Comparison of ENCODE assay signal across 8 mouse cellular contexts in the genomic region with DNA sequence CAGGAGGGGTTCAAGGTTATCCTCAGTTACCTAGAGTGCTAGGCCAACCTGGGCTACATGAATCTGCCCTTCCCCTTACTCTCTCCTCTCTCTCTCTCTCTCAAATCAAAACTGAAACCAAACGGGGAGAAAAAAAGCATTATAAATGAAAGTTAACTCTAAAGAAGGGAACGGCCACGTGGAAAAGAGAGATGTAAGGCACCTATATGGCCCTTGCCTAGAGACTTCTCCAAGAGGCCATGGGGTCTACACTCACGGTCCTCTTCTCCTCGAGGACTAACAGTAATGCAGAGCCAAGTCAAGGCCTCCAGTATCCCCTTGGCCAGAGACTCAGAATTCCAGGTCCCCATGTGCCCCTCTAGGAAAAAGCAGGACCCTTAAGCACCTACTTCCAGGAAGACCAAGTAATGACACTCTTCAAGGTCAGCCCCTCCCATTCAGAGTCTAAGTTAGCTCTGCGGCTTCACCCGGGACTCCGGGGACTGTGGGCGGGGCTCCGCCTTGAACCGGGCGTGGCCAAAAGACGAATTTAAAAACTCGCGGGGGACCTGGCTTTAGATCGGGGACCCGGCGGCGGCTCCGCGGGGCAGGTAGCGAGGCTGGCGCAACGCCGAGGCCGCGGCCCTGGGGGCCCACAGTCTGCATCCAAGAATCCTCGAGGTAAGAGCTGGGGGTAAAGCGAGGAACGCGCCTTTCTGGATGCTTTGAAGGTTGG. TPM values are rescaled to one million over a fixed set of nuclear protein-coding genes. Genes with fewer than 3 reads are reported as not detected.
DNase-seq lines count a peak whose midpoint lies in the region; ATAC-seq and TF ChIP-seq lines count a peak whose summit lies in the region.

A gene (plus strand): TSS at position 558 of the 715 bp plus-strand sequence.

- peaks cover 18% of the 10 kb centered on the region for H3K36me3 ChIP-seq in ES-Bruce4 (ENCODE audit: control insufficient read depth, insufficient read depth, low read length, poor library complexity, severe bottlenecking)
- peaks cover 9% of the 10 kb centered on the region for H3K36me3 ChIP-seq in embryonic facial prominence, embryonic 12.5 days
- H3K36me3 ChIP-seq in heart, embryonic 15.5 days: 0 out of 2 replicates have a peak, but pooled peaks cover 4% of the 10 kb centered on the region
- no peaks in the 10 kb centered on the region for H3K36me3 ChIP-seq in kidney, postnatal 0 days (ENCODE audit: insufficient read depth, low read length)

- DNase-seq in adrenal gland, adult 8-10 months: peak; percentile 72
- peak; percentile 31 for DNase-seq in kidney, postnatal 0 days (ENCODE audit: low spot score)
- DNase-seq in lung, postnatal 14 days: peak; percentile 73
- DNase-seq in ovary, postnatal 14 days (ENCODE audit: low spot score): peak; percentile 38
- DNase-seq in urinary bladder, postnatal 25 days (ENCODE audit: low spot score): peak; percentile 63

- peak within 1 kb of the TSS; percentile 71 for H3K4me3 ChIP-seq in ES-Bruce4 (ENCODE audit: low read depth, low read length)
- H3K4me3 ChIP-seq in embryonic facial prominence, embryonic 12.5 days: peak within 1 kb of the TSS; percentile 58
- peak within 1 kb of the TSS; percentile 62 for H3K4me3 ChIP-seq in heart, embryonic 15.5 days
- H3K4me3 ChIP-seq in kidney, postnatal 0 days (replicated peaks; ENCODE audit: low read depth, low read length): peak within 1 kb of the TSS; percentile 42

- peak within 1 kb of the TSS; percentile 82 for H3K9ac ChIP-seq in ES-Bruce4 (ENCODE audit: low read depth, poor library complexity, severe bottlenecking)
- peak within 1 kb of the TSS; percentile 59 for H3K9ac ChIP-seq in embryonic facial prominence, embryonic 12.5 days
- H3K9ac ChIP-seq in heart, embryonic 15.5 days: peak within 1 kb of the TSS; percentile 40
- peak within 1 kb of the TSS; percentile 46 for H3K9ac ChIP-seq in kidney, postnatal 0 days (ENCODE audit: low read depth, low read length)

- ATAC-seq in embryonic facial prominence, embryonic 12.5 days (ENCODE audit: insufficient number of reproducible peaks, insufficient read depth, low FRiP score, low TSS enrichment): no peak
- peak; percentile 37; the same call in 1 of the 2 replicates for ATAC-seq in heart, embryonic 15.5 days (replicated peaks; ENCODE audit: insufficient number of reproducible peaks, insufficient read depth, low FRiP score, low read depth)
- ATAC-seq in kidney, postnatal 0 days (replicated peaks; ENCODE audit: low FRiP score, low read depth): 0 out of 2 replicates have a peak, but pooled peaks have one; percentile 30

- TF ChIP-seq EP300 in ES-Bruce4 (IDR thresholded peaks at IDR 0.05; ENCODE audit: insufficient read depth, low read depth, low read length): no peak

- H3K9me3 ChIP-seq in ES-Bruce4 (replicated peaks; ENCODE audit: control insufficient read depth, insufficient read depth, low read length, poor library complexity, severe bottlenecking): no peaks in the 10 kb centered on the region
- H3K9me3 ChIP-seq in embryonic facial prominence, embryonic 12.5 days: 0 out of 2 replicates have a peak, but pooled peaks cover 3% of the 10 kb centered on the region
- no peaks in the 10 kb centered on the region for H3K9me3 ChIP-seq in heart, embryonic 15.5 days (replicated peaks)
- no peaks in the 10 kb centered on the region; the same call in 1 of the 2 replicates for H3K9me3 ChIP-seq in kidney, postnatal 0 days (replicated peaks; ENCODE audit: low read length)

- WGBS in embryonic facial prominence, embryonic 12.5 days: 10% methylated on average over 31 of the region's 31 CpGs
- 9% methylated on average over 31 of the region's 31 CpGs for WGBS in heart, embryonic 15.5 days
- WGBS in kidney, postnatal 0 days: 8% methylated on average over 31 of the region's 31 CpGs

- no peaks in the 10 kb centered on the region for H3K4me1 ChIP-seq in ES-Bruce4 (ENCODE audit: control insufficient read depth, insufficient read depth, low read length)
- peaks cover 12% of the 10 kb centered on the region for H3K4me1 ChIP-seq in embryonic facial prominence, embryonic 12.5 days
- peaks cover 18% of the 10 kb centered on the region for H3K4me1 ChIP-seq in heart, embryonic 15.5 days (replicated peaks)
- 0 out of 2 replicates have a peak, but pooled peaks cover 6% of the 10 kb centered on the region for H3K4me1 ChIP-seq in kidney, postnatal 0 days (replicated peaks; ENCODE audit: insufficient read depth, low read length)

- peak within 1 kb of the TSS; percentile 91 for H3K4me2 ChIP-seq in embryonic facial prominence, embryonic 12.5 days (replicated peaks)
- H3K4me2 ChIP-seq in heart, embryonic 15.5 days: peak within 1 kb of the TSS; percentile 94
- peak within 1 kb of the TSS; percentile 78 for H3K4me2 ChIP-seq in kidney, postnatal 0 days (ENCODE audit: low read length)

- no peak for TF ChIP-seq CTCF in ES-Bruce4 (IDR thresholded peaks at IDR 0.05; ENCODE audit: low read depth, low read length)
- no peak for TF ChIP-seq CTCF in kidney, postnatal 0 days (IDR thresholded peaks at IDR 0.05; ENCODE audit: low read depth)

- H3K27ac ChIP-seq in ES-Bruce4 (ENCODE audit: insufficient read depth, low read length): peak within 1 kb of the TSS; percentile 30; the same call in 1 of the 2 replicates
- H3K27ac ChIP-seq in embryonic facial prominence, embryonic 12.5 days: no peak within 1 kb of the TSS
- peak within 1 kb of the TSS; percentile 18 for H3K27ac ChIP-seq in heart, embryonic 15.5 days
- peak within 1 kb of the TSS; percentile 68 for H3K27ac ChIP-seq in kidney, postnatal 0 days

- TF ChIP-seq POLR2A in ES-Bruce4 (IDR thresholded peaks at IDR 0.05; ENCODE audit: insufficient read depth, low read length): peak; percentile 55

- H3K27me3 ChIP-seq in ES-Bruce4 (ENCODE audit: control insufficient read depth, insufficient read depth, low read length, poor library complexity, severe bottlenecking): no peaks in the 10 kb centered on the region
- H3K27me3 ChIP-seq in embryonic facial prominence, embryonic 12.5 days: peaks cover 23% of the 10 kb centered on the region; the same call in 1 of the 2 replicates
- H3K27me3 ChIP-seq in heart, embryonic 15.5 days: peaks cover 8% of the 10 kb centered on the region; the same call in 1 of the 2 replicates
- H3K27me3 ChIP-seq in kidney, postnatal 0 days (ENCODE audit: insufficient read depth, low read length): no peaks in the 10 kb centered on the region

RNA-seq across cellular contexts. Expression of the gene that starts here (rescaled TPM):
- polyA plus RNA-seq in ES-Bruce4 (2011; ENCODE audit: insufficient read depth, insufficient read length, low read depth, missing spikeins): 4.1 TPM in 2 replicates
- 1 to 10 TPM in 3 of 4 experiments, under 1 TPM in 1; 0.73 to 2.4 (median 1.7) TPM for total RNA-seq in adrenal gland, adult 8-10 months (2022)
- polyA plus RNA-seq in embryonic facial prominence, embryonic 12.5 days (2016; fragmentation: Nextera tagmentation; extraction: Ambion mirVana): 2.1 and 2.9 TPM in 2 replicates
- 0.76 and 1.5 TPM in 2 replicates for polyA plus RNA-seq in heart, embryonic 15.5 days (2015; fragmentation: Nextera tagmentation; extraction: Ambion mirVana)
- 1.1 and 1.2 TPM in 2 replicates for polyA plus RNA-seq in kidney, postnatal 0 days (2015; fragmentation: Nextera tagmentation; extraction: Ambion mirVana)
